Mouse (Mus musculus) kidney, postnatal 36 days (tissue): ENCODE measurements at regions not wholly inside any gene's neighbourhood (a gene's known extent, or its start where the extent isn't known, plus 50 kb on each side); places are given as distances from the start of the nearest gene placed in this dataset.

Source experiments
- DNase-seq, 2 experiments: peaks; one replicate each; pipeline ENCODE4 v3.0.0; 2021 to 2022; ENCODE audit warnings: mixed read lengths in 2 of 2

- no peak for DNase-seq
These were observed 961.9 kb downstream of the Slitrk1 start for GRCm38 (mm10) chr14:107952076-107952475.

GRCm38 (mm10) chr14:107903717-107904116 lies 1010.2 kb downstream of the Slitrk1 start:
- no peak for DNase-seq

GRCm38 (mm10) chr14:107901823-107902222 lies 1012.1 kb downstream of the Slitrk1 start:
- no peak for DNase-seq

- no peak for DNase-seq
These were observed 1053.1 kb downstream of the Slitrk1 start for GRCm38 (mm10) chr14:107860895-107861294.

- peak in 1 of 2 experiments; percentile 1 for DNase-seq
These were observed 1064.3 kb downstream of the Slitrk1 start for GRCm38 (mm10) chr14:107849688-107850087.

GRCm38 (mm10) chr14:107845289-107846215 lies 1068.4 kb downstream of the Slitrk1 start:
- no peak for DNase-seq

GRCm38 (mm10) chr14:107844533-107844932 lies 1069.4 kb downstream of the Slitrk1 start:
- no peak for DNase-seq

- no peak for DNase-seq
These were observed 1081.0 kb downstream of the Slitrk1 start for GRCm38 (mm10) chr14:107832976-107833375.

GRCm38 (mm10) chr14:107785242-107785641 lies 1128.7 kb downstream of the Slitrk1 start:
- no peak for DNase-seq
